Mouse (Mus musculus) brain, embryonic 14.5 days (tissue): ENCODE measurements around the gene Gm11127.

ENCODE experiments used
- CTCF ChIP-seq: fragments of 200-500 bp; IDR thresholded peaks from 2 replicates; pipeline ENCODE4 v1.5.1; 2012; ENCODE audit warnings: inconsistent platforms, mild to moderate bottlenecking, moderate library complexity, borderline replicate concordance; ENCODE audit not compliant: insufficient read depth, insufficient read length; ENCODE audit errors: extremely low read depth
- POLR2A ChIP-seq: fragments of 200-500 bp; IDR thresholded peaks from 2 replicates; pipeline ENCODE4 v1.6.1; 2012; ENCODE audit warnings: mild to moderate bottlenecking, inconsistent platforms, borderline replicate concordance; ENCODE audit not compliant: poor library complexity, insufficient read depth, insufficient read length, severe bottlenecking; ENCODE audit errors: extremely low read depth

- TF ChIP-seq CTCF (no peak), POLR2A (no peak)
Measured at GRCm38 (mm10) chr17:36021309-36021708, 36.9 kb downstream of the Gm11127 start.
